ENCODE assay signal across 9 mouse cellular contexts in genomic region chr19:29683844-29684540, GRCm38 (mm10). TPM values are rescaled to one million over a fixed set of nuclear protein-coding genes. Genes with fewer than 3 reads are reported as not detected.
DNase-seq lines count a peak whose midpoint lies in the region; ATAC-seq lines count a peak whose summit lies in the region.
"Had no signal": no experiment of that assay in that cellular context is flagged by ENCODE, and none has a peak within 500 bp of the region (broad histone marks: within the 10 kb centered on the region; RNA-seq: fewer than 3 reads in every experiment).

No protein-coding gene starts in this region.

- H3K9ac ChIP-seq in liver, embryonic 11.5 days (ENCODE audit: low read depth, low read length), result no peak overlapping the region
- no peak overlapping the region for H3K9ac ChIP-seq in neural tube, embryonic 13.5 days
- H3K9ac ChIP-seq: heart, embryonic 13.5 days had no signal

- H3K27me3 ChIP-seq in liver, embryonic 11.5 days (replicated peaks; ENCODE audit: control insufficient read depth, insufficient read depth, low read length), result no peaks in the 10 kb centered on the region
- H3K27me3 ChIP-seq in neural tube, embryonic 13.5 days, result no peaks in the 10 kb centered on the region

- H3K4me2 ChIP-seq in liver, embryonic 11.5 days, result no peak overlapping the region
- no peak overlapping the region for H3K4me2 ChIP-seq in neural tube, embryonic 13.5 days
- H3K4me2 ChIP-seq: heart, embryonic 13.5 days had no signal

- no peaks in the 10 kb centered on the region for H3K36me3 ChIP-seq in liver, embryonic 11.5 days (ENCODE audit: control insufficient read depth, insufficient read depth, low read length)
- no peaks in the 10 kb centered on the region for H3K36me3 ChIP-seq in neural tube, embryonic 13.5 days
- H3K36me3 ChIP-seq: heart, embryonic 13.5 days had no signal

- H3K4me1 ChIP-seq in liver, embryonic 11.5 days (replicated peaks; ENCODE audit: control insufficient read depth, insufficient read depth, low read length), result no peaks in the 10 kb centered on the region; the same call in 1 of the 2 replicates
- H3K4me1 ChIP-seq in neural tube, embryonic 13.5 days (replicated peaks), result no peaks in the 10 kb centered on the region

- DNase-seq in B cell, adult 2 months, result peak; percentile 88
- peak; percentile 94 for DNase-seq in adipocyte (ENCODE audit: low spot score)
- DNase-seq in cerebellum, postnatal 4 days (ENCODE audit: low spot score in 2 of 2), result peak; percentile 60 to 74
- DNase-seq in gastrocnemius, postnatal 10 days, result peak; percentile 84
- DNase-seq in kidney, adult 9 months, result peak; percentile 88
- peak; percentile 56 for DNase-seq in liver, embryonic 11.5 days (ENCODE audit: low spot score)
- DNase-seq in testis, postnatal 14 days (ENCODE audit: low spot score), result peak; percentile 64

- ATAC-seq in liver, embryonic 11.5 days (replicated peaks; ENCODE audit: low FRiP score), result no peak
- 0 out of 2 replicates have a peak, but pooled peaks have one; percentile 50 for ATAC-seq in neural tube, embryonic 13.5 days (ENCODE audit: low read depth)

- H3K9me3 ChIP-seq in liver, embryonic 11.5 days (ENCODE audit: control insufficient read depth, low read length), result peaks cover 9% of the 10 kb centered on the region; the same call in 1 of the 2 replicates
- H3K9me3 ChIP-seq in neural tube, embryonic 13.5 days, result peaks cover 8% of the 10 kb centered on the region; the same call in 1 of the 2 replicates

- no peak overlapping the region for H3K4me3 ChIP-seq in liver, embryonic 11.5 days (ENCODE audit: low read depth, low read length)
- no peak overlapping the region for H3K4me3 ChIP-seq in neural tube, embryonic 13.5 days
- H3K4me3 ChIP-seq: heart, embryonic 13.5 days had no signal

- 51% methylated on average over 16 of the region's 16 CpGs for WGBS in liver, embryonic 11.5 days
- WGBS in neural tube, embryonic 13.5 days, result 53% methylated on average over 16 of the region's 16 CpGs

- H3K27ac ChIP-seq in liver, embryonic 11.5 days (ENCODE audit: low read depth, low read length), result no peak overlapping the region
- H3K27ac ChIP-seq in neural tube, embryonic 13.5 days (replicated peaks), result no peak overlapping the region
- H3K27ac ChIP-seq: heart, embryonic 13.5 days had no signal

RNA-seq across cellular contexts. Expression of gene Mlana, which starts 13.6 kb away (rescaled TPM):
- under 1 TPM in 1 of 2 experiments, not detected in 1; 0.45 TPM for total RNA-seq in gastrocnemius, postnatal 10 days (2021)
- polyA plus RNA-seq in liver, embryonic 11.5 days (2014; fragmentation: Nextera tagmentation; extraction: Ambion mirVana), result not detected in 2 replicates
- polyA plus RNA-seq in neural tube, embryonic 13.5 days (2015; fragmentation: Nextera tagmentation; extraction: Ambion mirVana), result not detected in 2 replicates

RNA-seq across cellular contexts. Expression of gene Ermp1, which starts 35.8 kb away (rescaled TPM):
- total RNA-seq in gastrocnemius, postnatal 10 days (2021), result 10 to 100 TPM in 1 of 2 experiments, 1 to 10 TPM in 1; 9.7 to 10.3 TPM
- 15.9 and 18.6 TPM in 2 replicates for polyA plus RNA-seq in liver, embryonic 11.5 days (2014; fragmentation: Nextera tagmentation; extraction: Ambion mirVana)
- polyA plus RNA-seq in neural tube, embryonic 13.5 days (2015; fragmentation: Nextera tagmentation; extraction: Ambion mirVana), result 10.8 and 11.2 TPM in 2 replicates
